ENCODE assay signal across 8 mouse cellular contexts in genomic region chr11:119088391-119089234, GRCm38 (mm10). TPM values are rescaled to one million over a fixed set of nuclear protein-coding genes. Genes with fewer than 3 reads are reported as not detected.
DNase-seq lines count a peak whose midpoint lies in the region; ATAC-seq lines count a peak whose summit lies in the region.

No protein-coding gene starts in this region.

- no peak overlapping the region for H3K9ac ChIP-seq in embryonic facial prominence, embryonic 15.5 days
- no peak overlapping the region for H3K9ac ChIP-seq in kidney, embryonic 15.5 days

- peak; percentile 12 to 22 for DNase-seq in layer of hippocampus, postnatal 25 days (ENCODE audit: extremely low spot score in 1 of 2, low spot score in 1 of 2)
- no peak for DNase-seq in layer of hippocampus, adult 9-11 months
- peak; percentile 58 for DNase-seq in adrenal gland, postnatal 14 days
- peak; percentile 73 for DNase-seq in lung, postnatal 4 days
- no peak for DNase-seq in adipocyte (ENCODE audit: low spot score)
- no peak for DNase-seq in frontal cortex, postnatal 10 days (ENCODE audit: low spot score in 2 of 2)

- H3K27ac ChIP-seq in embryonic facial prominence, embryonic 15.5 days (replicated peaks): no peak overlapping the region
- H3K27ac ChIP-seq in kidney, embryonic 15.5 days: no peak overlapping the region

- no peaks in the 10 kb centered on the region for H3K9me3 ChIP-seq in embryonic facial prominence, embryonic 15.5 days (replicated peaks)
- no peaks in the 10 kb centered on the region for H3K9me3 ChIP-seq in kidney, embryonic 15.5 days (replicated peaks)

- H3K4me1 ChIP-seq in embryonic facial prominence, embryonic 15.5 days: peaks cover 64% of the 10 kb centered on the region
- H3K4me1 ChIP-seq in kidney, embryonic 15.5 days: peaks cover 70% of the 10 kb centered on the region

- H3K4me3 ChIP-seq in embryonic facial prominence, embryonic 15.5 days (replicated peaks): peak overlapping the region; percentile 54; the same call in 1 of the 2 replicates
- H3K4me3 ChIP-seq in kidney, embryonic 15.5 days (replicated peaks): peak overlapping the region; percentile 57; the same call in 1 of the 2 replicates

- no peaks in the 10 kb centered on the region for H3K36me3 ChIP-seq in embryonic facial prominence, embryonic 15.5 days
- H3K36me3 ChIP-seq in kidney, embryonic 15.5 days: no peaks in the 10 kb centered on the region

- H3K4me2 ChIP-seq in embryonic facial prominence, embryonic 15.5 days (replicated peaks): peak overlapping the region; percentile 95; the same call in 1 of the 2 replicates
- H3K4me2 ChIP-seq in kidney, embryonic 15.5 days: peak overlapping the region; percentile 99; the same call in 1 of the 2 replicates

- ATAC-seq in embryonic facial prominence, embryonic 15.5 days (ENCODE audit: insufficient number of reproducible peaks, low FRiP score, low TSS enrichment, low read depth): no peak
- ATAC-seq in kidney, embryonic 15.5 days (replicated peaks; ENCODE audit: low FRiP score): no peak

- WGBS in embryonic facial prominence, embryonic 15.5 days: 3% methylated on average over 28 of the region's 28 CpGs
- WGBS in kidney, embryonic 15.5 days: 2% methylated on average over 28 of the region's 28 CpGs

- H3K27me3 ChIP-seq in embryonic facial prominence, embryonic 15.5 days: peaks cover 44% of the 10 kb centered on the region
- H3K27me3 ChIP-seq in kidney, embryonic 15.5 days: peaks cover 52% of the 10 kb centered on the region

RNA-seq across cellular contexts. Expression of gene Cbx4, which starts 2.6 kb away (rescaled TPM):
- 10 to 100 TPM; 62.1 to 67.7 TPM for total RNA-seq in layer of hippocampus, postnatal 25 days (2021)
- total RNA-seq in adrenal gland, postnatal 14 days (2021): 105 and 156 TPM in 2 replicates
- 17.2 and 21.4 TPM in 2 replicates for polyA plus RNA-seq in embryonic facial prominence, embryonic 15.5 days (2015; fragmentation: Nextera tagmentation; extraction: Ambion mirVana)
- polyA plus RNA-seq in kidney, embryonic 15.5 days (2015; fragmentation: Nextera tagmentation; extraction: Ambion mirVana): 8.6 and 9.9 TPM in 2 replicates

RNA-seq across cellular contexts. Expression of gene Cbx8, which starts 47.8 kb away (rescaled TPM):
- total RNA-seq in layer of hippocampus, postnatal 25 days (2021): 10 to 100 TPM; 13.8 to 16.7 TPM
- total RNA-seq in adrenal gland, postnatal 14 days (2021): 13.1 and 16.7 TPM in 2 replicates
- polyA plus RNA-seq in embryonic facial prominence, embryonic 15.5 days (2015; fragmentation: Nextera tagmentation; extraction: Ambion mirVana): 9.2 and 10.3 TPM in 2 replicates
- polyA plus RNA-seq in kidney, embryonic 15.5 days (2015; fragmentation: Nextera tagmentation; extraction: Ambion mirVana): 9.8 and 10.3 TPM in 2 replicates

Comparison
In these comparisons a context has a peak if more than half of its experiments do, and no peak if none do; other contexts are left out.
1. DNase-seq: peak in layer of hippocampus, postnatal 25 days (2 of 2), adrenal gland, postnatal 14 days (single experiment) and lung, postnatal 4 days (2 of 2); none in layer of hippocampus, adult 9-11 months (single experiment), adipocyte (single experiment) and frontal cortex, postnatal 10 days (0 of 2).